Mouse (Mus musculus): ENCODE data around the gene Bicdl2. TPM values are rescaled to one million over a fixed set of nuclear protein-coding genes. Genes with fewer than 3 reads are reported as not detected.

The Bicdl2 gene
- polyA plus RNA-seq, 1 experiment from 2014 or later = 1.3 TPM

DNA sequence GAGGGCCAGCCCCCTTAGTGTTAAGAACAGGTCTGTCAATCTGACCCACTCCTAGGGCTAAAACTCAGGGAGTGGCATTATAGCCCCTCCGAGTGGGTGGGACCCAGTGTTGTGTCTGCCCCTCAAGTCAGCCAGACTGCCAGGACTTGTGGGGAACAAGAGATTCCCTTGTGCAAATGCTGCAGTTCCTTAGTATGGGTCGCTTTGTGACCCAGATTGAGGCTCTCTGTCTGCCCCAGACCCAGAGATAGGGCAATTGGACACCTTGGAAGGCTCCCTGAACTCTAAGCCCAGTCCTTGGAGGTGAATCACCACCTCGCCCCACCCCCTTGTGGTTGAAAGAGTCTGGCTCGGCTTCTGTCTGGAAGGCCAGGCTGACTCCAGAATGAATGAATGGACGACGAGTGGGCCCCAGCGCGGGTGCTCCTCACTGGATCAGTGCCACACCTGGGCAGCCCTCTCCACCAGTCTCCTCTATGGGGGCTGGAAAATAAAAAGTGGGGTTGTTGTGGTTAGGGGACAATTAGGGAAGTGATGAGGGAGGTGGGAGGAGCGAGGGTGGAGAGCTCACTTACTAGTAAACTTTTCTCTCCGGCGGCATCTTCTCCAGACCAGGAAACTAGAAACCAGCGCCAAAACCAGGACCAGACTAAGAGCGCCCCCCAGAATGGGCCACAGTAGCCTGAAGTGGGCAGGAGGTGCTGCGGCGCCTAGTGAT is 15.4 kb downstream of the Bicdl2 start:
- peak overlapping the region; percentile 38; the same call in 1 of the 2 replicates for H3K9ac ChIP-seq
- peaks cover 33% of the 10 kb centered on the region for H3K4me1 ChIP-seq
- H3K4me3 ChIP-seq = peak overlapping the region; percentile 49
- 11% methylated on average over 15 of the region's 15 CpGs for WGBS
- peak overlapping the region; percentile 98 for H3K4me2 ChIP-seq (replicated peaks)
- 0 out of 2 replicates have a peak, but pooled peaks cover under 1% of the 10 kb centered on the region for H3K36me3 ChIP-seq
- peaks cover 49% of the 10 kb centered on the region for H3K27me3 ChIP-seq
- H3K9me3 ChIP-seq = no peaks in the 10 kb centered on the region
- no peak for ATAC-seq (ENCODE audit: insufficient number of reproducible peaks, insufficient read depth, low FRiP score, low TSS enrichment)
- H3K27ac ChIP-seq = no peak overlapping the region

DNA sequence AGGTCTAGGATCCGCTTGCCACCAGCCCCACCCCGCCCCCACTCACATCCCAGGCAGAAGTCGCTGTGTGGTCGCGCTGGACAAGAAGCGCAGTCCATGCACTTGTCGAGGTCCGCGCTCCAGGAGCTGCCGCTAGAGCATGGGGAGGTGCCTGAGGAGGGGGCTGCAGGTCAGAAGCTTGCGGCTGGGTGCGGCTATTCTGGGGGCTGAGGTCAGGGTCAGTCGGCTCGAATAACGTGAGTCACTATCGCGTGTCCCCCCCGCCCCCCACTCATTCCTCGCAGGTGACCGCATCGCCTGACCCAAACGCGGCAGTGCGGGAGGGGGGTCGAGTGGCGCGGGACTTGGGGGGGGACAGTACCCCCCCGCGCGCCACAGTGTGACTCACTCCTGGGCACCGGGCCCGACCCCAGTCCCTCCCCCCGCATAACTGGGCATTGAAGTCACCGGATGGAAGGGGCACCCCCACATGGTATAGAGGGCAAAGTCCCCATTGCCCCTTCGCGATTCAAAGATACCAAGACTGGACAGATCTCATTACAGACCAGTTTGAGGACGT is 16.2 kb downstream of the Bicdl2 start:
- ATAC-seq (ENCODE audit: insufficient number of reproducible peaks, insufficient read depth, low FRiP score, low TSS enrichment) = no peak
- Histone ChIP-seq H3K27me3 (peaks cover 57% of the 10 kb centered on the region), H3K9ac (peak overlapping the region; percentile 38), H3K4me2 (replicated peaks) (peak overlapping the region; percentile 98), H3K27ac (no peak overlapping the region), H3K4me3 (peak overlapping the region; percentile 49), H3K9me3 (no peaks in the 10 kb centered on the region), H3K4me1 (peaks cover 33% of the 10 kb centered on the region), H3K36me3 (no peaks in the 10 kb centered on the region)
- WGBS = under 1% methylated on average over 37 of the region's 37 CpGs

DNA sequence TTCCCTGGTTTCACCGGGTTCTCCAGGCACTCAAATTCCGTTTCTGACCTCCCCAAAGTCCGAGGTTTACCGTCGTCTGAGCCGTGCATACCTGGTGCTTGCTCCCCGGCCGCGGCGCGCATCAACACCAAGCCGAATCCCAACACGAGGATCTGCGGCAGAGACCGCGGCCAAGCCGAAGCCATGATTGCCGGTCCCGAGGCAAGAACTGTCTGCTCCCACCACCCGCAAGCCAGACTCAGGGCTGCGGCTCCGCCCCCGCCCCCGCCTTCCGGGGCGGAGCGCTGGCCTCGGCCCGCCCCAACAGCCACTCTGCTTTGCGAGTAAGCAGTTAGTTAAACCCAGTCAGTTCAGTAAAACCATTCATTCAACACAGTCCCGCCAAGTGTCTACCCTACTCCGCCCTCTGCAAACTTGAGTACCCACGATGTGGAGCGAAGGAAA is 17.0 kb downstream of the Bicdl2 start, which contains the start of gene Tnfrsf12a:
TSS of gene Tnfrsf12a (minus strand) at position 233 of the 444 bp plus-strand sequence.
- ATAC-seq (ENCODE audit: insufficient number of reproducible peaks, insufficient read depth, low FRiP score, low TSS enrichment) = 0 out of 2 replicates have a peak, but pooled peaks have one; percentile 2
- Histone ChIP-seq H3K4me2 (replicated peaks) (peak within 1 kb of the TSS; percentile 98), H3K27me3 (peaks cover 64% of the 10 kb centered on the region), H3K36me3 (no peaks in the 10 kb centered on the region), H3K9ac (peak within 1 kb of the TSS; percentile 38), H3K4me1 (peaks cover 33% of the 10 kb centered on the region), H3K27ac (no peak within 1 kb of the TSS), H3K9me3 (no peaks in the 10 kb centered on the region), H3K4me3 (peak within 1 kb of the TSS; percentile 49)
- WGBS = under 1% methylated on average over 34 of the region's 34 CpGs

DNA sequence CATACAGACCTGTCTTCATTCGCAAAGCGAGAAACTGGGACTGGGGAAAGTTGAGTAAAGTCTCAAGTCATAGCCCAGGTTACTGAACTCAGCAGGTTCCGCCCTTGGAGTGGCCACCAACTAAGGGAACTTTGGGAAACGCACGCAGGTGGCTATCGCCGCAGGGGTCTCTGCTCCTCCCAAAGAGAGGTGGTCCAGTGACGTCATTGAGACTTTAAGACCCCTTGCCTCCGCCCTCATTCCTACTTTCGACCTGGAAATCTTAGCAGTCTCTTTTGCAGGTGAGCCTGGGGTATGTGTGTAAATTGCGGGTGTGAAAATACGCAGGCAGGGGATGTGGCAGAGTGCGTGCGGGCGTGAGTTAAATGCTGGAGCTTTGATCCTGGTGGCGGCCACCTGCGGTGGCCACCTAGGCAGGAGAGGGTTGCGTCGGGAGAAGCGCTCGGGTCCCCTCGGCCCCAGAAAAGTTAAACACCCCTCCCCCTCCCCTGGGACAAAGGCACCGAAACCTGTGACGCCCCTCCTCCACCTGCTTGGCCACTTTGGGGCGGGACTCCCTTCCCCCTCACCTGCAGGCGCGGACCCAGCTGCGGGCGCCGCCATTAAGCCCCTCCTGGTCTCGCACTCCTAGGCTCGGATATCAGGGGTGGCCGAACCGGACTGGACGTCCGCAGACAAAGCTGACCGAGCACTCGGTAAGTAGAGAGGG is 19.0 kb downstream of the Bicdl2 start, which contains the start of gene Cldn6:
TSS of gene Cldn6 (plus strand) at position 123 of the 709 bp plus-strand sequence.
- WGBS = 2% methylated on average over 38 of the region's 38 CpGs
- peak within 1 kb of the TSS; percentile 27 for H3K4me3 ChIP-seq
- H3K36me3 ChIP-seq = no peaks in the 10 kb centered on the region
- peaks cover 34% of the 10 kb centered on the region for H3K4me1 ChIP-seq
- no peak within 1 kb of the TSS; the same call in 1 of the 2 replicates for H3K9ac ChIP-seq
- peak within 1 kb of the TSS; percentile 29 for H3K4me2 ChIP-seq (replicated peaks)
- no peaks in the 10 kb centered on the region for H3K9me3 ChIP-seq
- ATAC-seq (ENCODE audit: insufficient number of reproducible peaks, insufficient read depth, low FRiP score, low TSS enrichment) = no peak
- no peak within 1 kb of the TSS for H3K27ac ChIP-seq
- peaks cover 84% of the 10 kb centered on the region for H3K27me3 ChIP-seq

DNA sequence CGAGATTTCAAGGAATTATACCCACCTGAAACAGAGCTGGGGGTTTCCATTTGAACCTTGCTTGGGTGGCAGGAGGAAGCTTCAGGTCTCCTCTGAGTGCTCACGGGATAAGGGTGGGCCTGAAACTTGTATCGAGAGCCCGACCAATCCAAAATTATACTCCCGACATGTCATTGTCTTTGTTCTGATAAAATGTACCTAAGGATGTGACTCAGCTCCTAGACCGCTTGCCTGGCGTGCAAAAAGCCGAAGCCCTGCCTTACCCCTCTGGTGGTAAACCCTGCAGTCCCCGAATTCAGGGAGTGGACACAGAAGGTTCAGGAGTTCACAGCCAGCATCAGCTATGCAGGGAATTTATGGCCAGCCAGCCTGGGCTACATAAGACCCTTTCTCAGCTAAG is 20.0 kb downstream of the Bicdl2 start:
- Histone ChIP-seq H3K27ac (no peak overlapping the region), H3K4me1 (peaks cover 29% of the 10 kb centered on the region), H3K4me2 (replicated peaks) (peak overlapping the region; percentile 29), H3K36me3 (no peaks in the 10 kb centered on the region), H3K9ac (no peak overlapping the region), H3K4me3 (peak overlapping the region; percentile 27), H3K27me3 (peaks cover 78% of the 10 kb centered on the region), H3K9me3 (no peaks in the 10 kb centered on the region)
- WGBS = 70% methylated on average over 9 of the region's 9 CpGs
- ATAC-seq (ENCODE audit: insufficient number of reproducible peaks, insufficient read depth, low FRiP score, low TSS enrichment) = no peak

DNA sequence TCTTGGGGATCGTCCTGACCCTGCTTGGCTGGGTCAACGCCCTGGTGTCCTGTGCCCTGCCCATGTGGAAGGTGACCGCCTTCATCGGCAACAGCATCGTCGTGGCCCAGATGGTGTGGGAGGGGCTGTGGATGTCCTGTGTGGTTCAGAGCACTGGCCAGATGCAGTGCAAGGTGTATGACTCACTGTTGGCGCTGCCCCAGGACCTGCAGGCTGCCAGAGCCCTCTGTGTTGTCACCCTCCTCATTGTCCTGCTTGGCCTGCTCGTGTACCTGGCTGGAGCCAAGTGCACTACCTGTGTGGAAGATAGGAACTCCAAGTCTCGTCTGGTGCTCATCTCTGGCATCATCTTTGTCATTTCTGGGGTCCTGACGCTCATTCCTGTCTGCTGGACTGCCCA is 20.8 kb downstream of the Bicdl2 start:
- WGBS = 67% methylated on average over 10 of the region's 10 CpGs
- Histone ChIP-seq H3K4me1 (peaks cover 21% of the 10 kb centered on the region), H3K27ac (no peak overlapping the region), H3K27me3 (peaks cover 70% of the 10 kb centered on the region), H3K9me3 (no peaks in the 10 kb centered on the region), H3K9ac (no peak overlapping the region), H3K36me3 (no peaks in the 10 kb centered on the region), H3K4me3 (no peak overlapping the region; the same call in 1 of the 2 replicates), H3K4me2 (replicated peaks) (peak overlapping the region; percentile 29)
- no peak for ATAC-seq (ENCODE audit: insufficient number of reproducible peaks, insufficient read depth, low FRiP score, low TSS enrichment)

DNA sequence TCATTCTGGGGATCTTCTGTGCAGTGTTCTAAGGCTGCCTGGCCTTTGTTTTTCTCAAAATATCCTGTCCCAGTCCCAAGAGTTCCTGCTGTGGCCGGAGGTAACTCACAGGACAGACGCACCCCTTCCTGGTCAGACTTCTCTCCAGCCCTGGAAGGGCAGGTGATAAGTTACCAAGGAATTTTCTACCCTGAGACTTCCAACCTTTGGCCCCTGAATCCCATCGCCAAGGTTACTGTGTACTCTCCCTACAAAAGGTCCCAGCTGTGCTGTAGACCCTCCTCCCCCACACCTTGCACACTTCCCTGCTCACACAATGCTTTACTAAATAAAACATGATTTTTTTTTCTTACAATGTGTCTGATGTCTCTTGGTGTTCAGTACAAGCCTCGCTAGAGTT is 21.8 kb downstream of the Bicdl2 start:
- no peak for ATAC-seq (ENCODE audit: insufficient number of reproducible peaks, insufficient read depth, low FRiP score, low TSS enrichment)
- no peaks in the 10 kb centered on the region for H3K9me3 ChIP-seq
- H3K27ac ChIP-seq = no peak overlapping the region
- no peak overlapping the region for H3K9ac ChIP-seq
- peak overlapping the region; percentile 24; the same call in 1 of the 2 replicates for H3K4me3 ChIP-seq
- H3K36me3 ChIP-seq = no peaks in the 10 kb centered on the region
- peaks cover 14% of the 10 kb centered on the region for H3K4me1 ChIP-seq
- H3K27me3 ChIP-seq = peaks cover 64% of the 10 kb centered on the region
- H3K4me2 ChIP-seq (replicated peaks) = peak overlapping the region; percentile 29
- 51% methylated on average over 4 of the region's 4 CpGs for WGBS

DNA sequence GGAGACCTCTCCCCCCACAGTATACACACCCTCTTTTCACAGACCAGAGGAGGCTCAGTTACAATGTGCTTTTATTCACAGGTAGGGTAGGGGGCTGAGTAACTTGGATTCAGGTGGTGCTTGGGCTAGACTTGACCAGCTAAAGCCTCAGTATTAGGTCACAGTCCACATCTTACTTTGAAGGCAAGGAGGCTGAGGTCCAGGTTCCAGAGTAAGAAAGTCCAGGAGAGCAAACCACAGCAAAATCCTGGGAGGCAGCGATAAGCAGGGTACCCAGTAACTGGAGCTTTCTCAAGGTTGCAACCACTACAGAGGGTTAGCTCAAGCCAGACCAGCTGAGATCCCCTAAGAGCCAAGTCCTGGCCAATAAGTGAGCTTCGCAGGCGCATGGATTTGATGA is 22.2 kb downstream of the Bicdl2 start:
- peak overlapping the region; percentile 24 for H3K4me3 ChIP-seq
- 0 out of 2 replicates have a peak overlapping the region, but pooled peaks have one; percentile 22 for H3K9ac ChIP-seq
- H3K9me3 ChIP-seq = no peaks in the 10 kb centered on the region
- H3K27ac ChIP-seq = no peak overlapping the region
- no peak for ATAC-seq (ENCODE audit: insufficient number of reproducible peaks, insufficient read depth, low FRiP score, low TSS enrichment)
- H3K27me3 ChIP-seq = peaks cover 64% of the 10 kb centered on the region
- H3K4me1 ChIP-seq = peaks cover 14% of the 10 kb centered on the region
- peak overlapping the region; percentile 29 for H3K4me2 ChIP-seq (replicated peaks)
- 67% methylated on average over 3 of the region's 3 CpGs for WGBS
- no peaks in the 10 kb centered on the region for H3K36me3 ChIP-seq

DNA sequence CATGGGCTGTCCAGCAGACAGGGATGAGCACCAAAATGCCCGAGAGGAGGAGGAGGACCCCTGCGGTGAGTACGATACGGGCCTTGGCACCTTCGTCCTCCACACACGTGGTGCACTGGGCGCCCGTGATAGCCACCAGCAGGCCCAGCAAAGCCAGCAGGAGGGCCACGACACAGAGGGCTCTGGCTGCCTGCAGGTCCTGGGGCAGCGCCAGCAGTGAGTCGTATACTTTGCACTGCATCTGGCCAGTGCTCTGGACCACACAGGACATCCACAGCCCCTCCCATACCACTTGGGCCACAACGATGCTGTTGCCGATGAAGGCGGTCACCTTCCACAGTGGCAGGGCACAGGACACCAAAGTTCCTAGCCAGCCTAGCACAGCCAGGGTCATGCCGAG is 22.9 kb downstream of the Bicdl2 start:
- no peak for ATAC-seq (ENCODE audit: insufficient number of reproducible peaks, insufficient read depth, low FRiP score, low TSS enrichment)
- 0 out of 2 replicates have a peak overlapping the region, but pooled peaks have one; percentile 22 for H3K9ac ChIP-seq
- peak overlapping the region; percentile 29 for H3K4me2 ChIP-seq (replicated peaks)
- no peaks in the 10 kb centered on the region for H3K9me3 ChIP-seq
- peaks cover 63% of the 10 kb centered on the region for H3K27me3 ChIP-seq
- H3K27ac ChIP-seq = peak overlapping the region; percentile 1; the same call in 1 of the 2 replicates
- WGBS = 25% methylated on average over 15 of the region's 15 CpGs
- peaks cover 14% of the 10 kb centered on the region for H3K4me1 ChIP-seq
- no peaks in the 10 kb centered on the region for H3K36me3 ChIP-seq
- H3K4me3 ChIP-seq = peak overlapping the region; percentile 24

DNA sequence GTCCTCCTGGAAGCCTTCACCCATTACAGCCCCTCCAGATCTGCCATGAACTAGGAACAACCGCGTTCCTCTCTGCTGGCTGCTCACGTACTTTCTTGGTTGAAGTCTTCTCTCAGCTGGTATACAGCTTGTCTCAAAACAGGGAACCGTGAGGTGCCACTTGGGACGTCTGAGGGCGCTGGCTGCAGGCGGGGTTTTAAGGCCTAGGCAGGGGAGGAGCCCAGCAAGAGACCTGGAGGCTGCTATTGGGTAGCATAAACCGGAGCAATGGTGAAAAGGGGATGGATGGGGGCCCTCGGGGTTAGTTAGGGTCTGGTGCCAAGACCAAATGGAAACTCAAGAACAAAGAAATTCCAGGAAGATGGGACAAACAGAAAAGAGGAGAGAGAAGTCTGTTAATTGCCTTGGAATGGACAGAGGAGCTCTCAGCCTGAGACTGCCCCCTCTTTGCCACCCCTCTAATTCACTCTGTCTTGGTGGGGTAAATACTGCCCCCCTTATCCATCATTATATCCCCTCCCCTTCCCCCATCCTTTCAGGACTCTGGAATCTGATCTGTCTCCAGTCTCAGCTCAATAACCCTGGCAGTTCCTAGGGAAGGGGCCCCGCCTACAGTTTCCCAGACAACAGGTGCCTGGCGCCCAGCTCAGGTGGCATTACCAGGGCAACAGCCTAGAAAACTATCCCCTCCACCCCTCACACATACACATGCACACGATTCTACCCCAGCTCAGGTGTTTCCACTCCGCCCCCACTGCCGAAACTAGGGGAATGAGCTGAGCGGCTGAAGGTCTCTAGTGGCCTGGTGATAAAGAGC is 23.8 kb downstream of the Bicdl2 start, which contains the start of gene Cldn9:
TSS of gene Cldn9 (minus strand) at position 171 of the 817 bp plus-strand sequence.
- Histone ChIP-seq H3K4me3 (peak within 1 kb of the TSS; percentile 24), H3K27ac (peak within 1 kb of the TSS; percentile 1; the same call in 1 of the 2 replicates), H3K27me3 (peaks cover 55% of the 10 kb centered on the region), H3K4me2 (replicated peaks) (peak within 1 kb of the TSS; percentile 29), H3K9me3 (no peaks in the 10 kb centered on the region), H3K4me1 (peaks cover 14% of the 10 kb centered on the region), H3K36me3 (no peaks in the 10 kb centered on the region), H3K9ac (0 out of 2 replicates have a peak within 1 kb of the TSS, but pooled peaks have one; percentile 22)
- 7% methylated on average over 15 of the region's 15 CpGs for WGBS
- peak; percentile 87 for ATAC-seq (ENCODE audit: insufficient number of reproducible peaks, insufficient read depth, low FRiP score, low TSS enrichment)

DNA sequence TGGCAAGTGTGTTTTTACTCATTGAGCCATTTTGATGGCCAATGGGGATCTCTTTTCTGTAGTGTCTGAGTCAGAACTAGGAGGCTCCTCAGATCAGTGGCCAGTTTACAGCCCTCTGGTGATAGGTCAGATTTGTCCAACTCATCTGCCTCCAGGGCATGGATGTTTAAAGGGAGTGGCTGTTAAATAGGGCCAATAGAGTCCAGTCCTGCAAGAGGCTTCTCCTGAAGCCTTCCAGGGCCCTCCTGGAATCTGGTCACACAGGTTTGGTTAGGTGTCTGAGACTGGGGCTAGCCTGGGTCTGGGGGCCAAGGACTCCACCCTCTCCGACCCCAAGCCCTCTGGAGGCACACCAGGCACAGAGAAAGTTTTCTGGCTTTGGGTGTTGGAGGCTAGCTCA is 34.2 kb downstream of the Bicdl2 start:
- Histone ChIP-seq H3K9me3 (no peaks in the 10 kb centered on the region), H3K27ac (no peak overlapping the region), H3K27me3 (peaks cover 21% of the 10 kb centered on the region), H3K4me3 (no peak overlapping the region), H3K4me1 (peaks cover 10% of the 10 kb centered on the region), H3K4me2 (replicated peaks) (no peak overlapping the region), H3K36me3 (no peaks in the 10 kb centered on the region), H3K9ac (no peak overlapping the region)
- no peak for ATAC-seq (ENCODE audit: insufficient number of reproducible peaks, insufficient read depth, low FRiP score, low TSS enrichment)
- WGBS = 55% methylated on average over 1 of the region's 1 CpGs
